Mouse (Mus musculus) neural tube, embryonic 14.5 days (tissue): ENCODE results near the gene Tulp1. TPM values are rescaled to one million over a fixed set of nuclear protein-coding genes. Genes with fewer than 3 reads are reported as not detected.

Experiments
- ATAC-seq: fragments of 200-750 bp; cut with Nextera tagmentation; 2 replicates; pipeline ENCODE4 v1.8.0; 2017; ENCODE audit warnings: low read depth, mild to moderate bottlenecking, moderate TSS enrichment, moderate library complexity
- H3K27ac ChIP-seq: fragments of 300-500 bp; sonication (generic); 2 replicates; pipeline ENCODE4 v1.5.1; 2014; ENCODE audit warnings: low read depth, mild to moderate bottlenecking, control low read depth, low read length, moderate library complexity, mixed read lengths
- H3K27me3 ChIP-seq: fragments of 300-500 bp; sonication (generic); 2 replicates; pipeline ENCODE4 v1.6.1; 2014; ENCODE audit warnings: low read length; ENCODE audit not compliant: control insufficient read depth, insufficient read depth
- H3K36me3 ChIP-seq: fragments of 300-500 bp; sonication (generic); 2 replicates; pipeline ENCODE4 v1.6.1; 2014; ENCODE audit warnings: low read length, mixed read lengths; ENCODE audit not compliant: control insufficient read depth, insufficient read depth
- H3K4me1 ChIP-seq: fragments of 300-500 bp; sonication (generic); 2 replicates; pipeline ENCODE4 v1.6.1; 2014; ENCODE audit warnings: low read length; ENCODE audit not compliant: control insufficient read depth, insufficient read depth
- H3K4me2 ChIP-seq: fragments of 300-500 bp; sonication (generic); 2 replicates; pipeline ENCODE4 v1.6.1; 2014; ENCODE audit warnings: mild to moderate bottlenecking, low read depth, low read length, control low read depth
- H3K4me3 ChIP-seq: fragments of 300-500 bp; sonication (generic); 2 replicates; pipeline ENCODE4 v1.5.1; 2014; ENCODE audit warnings: low read depth, low read length, control low read depth, mixed read lengths
- H3K9ac ChIP-seq: fragments of 300-500 bp; sonication (generic); replicated peaks from 2 replicates; pipeline ENCODE4 v1.6.1; 2014; ENCODE audit warnings: low read depth, mild to moderate bottlenecking, control low read depth, low read length, mixed read lengths
- H3K9me3 ChIP-seq: fragments of 300-500 bp; sonication (generic); 2 replicates; pipeline ENCODE4 v1.6.1; 2016; ENCODE audit warnings: low read length; ENCODE audit not compliant: control insufficient read depth
- WGBS: fragments of 180-500 bp; shearing (Covaris S2); extraction: QIAGEN DNeasy Blood & Tissue Kit; methylation state at CpG from one replicate; pipeline ENCODE4 v1.1.7; 2014; 5-methylcytosine and 5-hydroxymethylcytosine counted together
- polyA plus RNA-seq: library from polyadenylated mRNA; unstranded; fragments of >200 nt; fragmentation: Nextera tagmentation; extraction: Ambion mirVana; gene quantifications from 2 replicates; pipeline ENCODE4 v1.2.1, GENCODE M21; 2014

Gene Tulp1
- polyA plus RNA-seq, 1 experiment from 2014 or later, result 0.66 TPM

GRCm38 (mm10) chr17:28394051-28394765 is 29.2 kb upstream of the Tulp1 start:
- H3K9ac ChIP-seq, result no peak overlapping the region
- H3K36me3 ChIP-seq, result no peaks in the 10 kb centered on the region; the same call in 1 of the 2 replicates
- H3K4me3 ChIP-seq, result no peak overlapping the region
- no peak overlapping the region for H3K27ac ChIP-seq
- H3K4me2 ChIP-seq, result no peak overlapping the region
- H3K4me1 ChIP-seq, result no peaks in the 10 kb centered on the region
- 88% methylated on average over 15 of the region's 15 CpGs for WGBS
- no peaks in the 10 kb centered on the region for H3K9me3 ChIP-seq
- H3K27me3 ChIP-seq, result no peaks in the 10 kb centered on the region
- no peak for ATAC-seq

GRCm38 (mm10) chr17:28391568-28392432 is 26.8 kb upstream of the Tulp1 start:
- no peak overlapping the region for H3K4me3 ChIP-seq
- H3K4me2 ChIP-seq, result no peak overlapping the region
- ATAC-seq, result no peak
- no peak overlapping the region for H3K27ac ChIP-seq
- H3K36me3 ChIP-seq, result no peaks in the 10 kb centered on the region
- no peaks in the 10 kb centered on the region for H3K9me3 ChIP-seq
- no peak overlapping the region for H3K9ac ChIP-seq
- 10% methylated on average over 23 of the region's 25 CpGs for WGBS
- no peaks in the 10 kb centered on the region for H3K4me1 ChIP-seq
- H3K27me3 ChIP-seq, result no peaks in the 10 kb centered on the region

- Histone ChIP-seq H3K27me3 (no peaks in the 10 kb centered on the region), H3K4me2 (no peak overlapping the region), H3K27ac (no peak overlapping the region), H3K9me3 (no peaks in the 10 kb centered on the region), H3K4me3 (no peak overlapping the region), H3K36me3 (no peaks in the 10 kb centered on the region), H3K9ac (no peak overlapping the region), H3K4me1 (no peaks in the 10 kb centered on the region)
- no peak for ATAC-seq
- WGBS, result 91% methylated on average over 3 of the region's 3 CpGs
Measured at GRCm38 (mm10) chr17:28388534-28388933, 23.5 kb upstream of the Tulp1 start.

- Histone ChIP-seq H3K27ac (0 out of 2 replicates have a peak overlapping the region, but pooled peaks have one; percentile 22), H3K4me1 (no peaks in the 10 kb centered on the region), H3K9me3 (no peaks in the 10 kb centered on the region), H3K4me2 (peak overlapping the region; percentile 50), H3K36me3 (no peaks in the 10 kb centered on the region), H3K27me3 (no peaks in the 10 kb centered on the region), H3K9ac (no peak overlapping the region), H3K4me3 (no peak overlapping the region; the same call in 1 of the 2 replicates)
- 4% methylated on average over 23 of the region's 23 CpGs for WGBS
- peak; percentile 49; the same call in 1 of the 2 replicates for ATAC-seq
Measured at GRCm38 (mm10) chr17:28386150-28386905, 21.3 kb upstream of the Tulp1 start.

- Histone ChIP-seq H3K4me1 (no peaks in the 10 kb centered on the region), H3K9me3 (no peaks in the 10 kb centered on the region), H3K4me2 (no peak overlapping the region), H3K27ac (no peak overlapping the region), H3K9ac (no peak overlapping the region), H3K27me3 (no peaks in the 10 kb centered on the region), H3K4me3 (no peak overlapping the region), H3K36me3 (no peaks in the 10 kb centered on the region)
- no peak for ATAC-seq
- WGBS, result 60% methylated on average over 4 of the region's 4 CpGs
Measured at GRCm38 (mm10) chr17:28384298-28384697, 19.3 kb upstream of the Tulp1 start.

- Histone ChIP-seq H3K27me3 (peaks cover 6% of the 10 kb centered on the region; the same call in 1 of the 2 replicates), H3K4me3 (no peak overlapping the region), H3K27ac (no peak overlapping the region), H3K9ac (no peak overlapping the region), H3K9me3 (no peaks in the 10 kb centered on the region), H3K4me2 (no peak overlapping the region), H3K4me1 (no peaks in the 10 kb centered on the region), H3K36me3 (no peaks in the 10 kb centered on the region)
- no peak for ATAC-seq
- WGBS, result 12% methylated on average over 6 of the region's 6 CpGs
Measured at GRCm38 (mm10) chr17:28380255-28380654, 15.2 kb upstream of the Tulp1 start.

- 7% methylated on average over 17 of the region's 17 CpGs for WGBS
- peaks cover 10% of the 10 kb centered on the region for H3K27me3 ChIP-seq
- H3K4me1 ChIP-seq, result no peaks in the 10 kb centered on the region
- no peak overlapping the region for H3K27ac ChIP-seq
- no peaks in the 10 kb centered on the region for H3K36me3 ChIP-seq
- H3K4me3 ChIP-seq, result no peak overlapping the region
- no peak overlapping the region for H3K9ac ChIP-seq
- no peak for ATAC-seq
- H3K9me3 ChIP-seq, result no peaks in the 10 kb centered on the region
- no peak overlapping the region for H3K4me2 ChIP-seq
Measured at GRCm38 (mm10) chr17:28375592-28376061, 10.6 kb upstream of the Tulp1 start.

GRCm38 (mm10) chr17:28374494-28374893 is 9.5 kb upstream of the Tulp1 start:
- H3K36me3 ChIP-seq, result no peaks in the 10 kb centered on the region
- H3K27me3 ChIP-seq, result peaks cover 10% of the 10 kb centered on the region
- H3K27ac ChIP-seq, result no peak overlapping the region
- H3K9me3 ChIP-seq, result no peaks in the 10 kb centered on the region
- H3K4me1 ChIP-seq, result no peaks in the 10 kb centered on the region
- no peak for ATAC-seq
- H3K4me2 ChIP-seq, result no peak overlapping the region
- no peak overlapping the region for H3K4me3 ChIP-seq
- H3K9ac ChIP-seq, result no peak overlapping the region
- 14% methylated on average over 16 of the region's 16 CpGs for WGBS
